Mouse (Mus musculus): ENCODE measurements at regions not wholly inside any gene's neighbourhood (a gene's known extent, or its start where the extent isn't known, plus 50 kb on each side); places are given as distances from the start of the nearest gene placed in this dataset.

- no peaks in the 10 kb centered on the region for H3K36me3 ChIP-seq (ENCODE audit: insufficient read depth, low read length)
- no peak overlapping the region for H3K4me2 ChIP-seq (ENCODE audit: low read depth, low read length)
- H3K4me3 ChIP-seq (ENCODE audit: low read length) = no peak overlapping the region
- H3K4me1 ChIP-seq (ENCODE audit: insufficient read depth, low read length) = no peaks in the 10 kb centered on the region
- ATAC-seq (no peak), DNase-seq (ENCODE audit: low spot score) (no peak)
- H3K27me3 ChIP-seq (ENCODE audit: insufficient read depth, low read length) = no peaks in the 10 kb centered on the region
- no peak overlapping the region for H3K27ac ChIP-seq
- no peaks in the 10 kb centered on the region for H3K9me3 ChIP-seq (ENCODE audit: low read length)
- H3K9ac ChIP-seq (replicated peaks; ENCODE audit: low read length) = no peak overlapping the region
- no peak for TF ChIP-seq CTCF (IDR thresholded peaks at IDR 0.05; ENCODE audit: low read depth)
- 90% methylated on average over 5 of the region's 5 CpGs for WGBS
Observed at GRCm38 (mm10) chr6:3850146-3850545, 85.6 kb upstream of the Calcr start.

Data from hindbrain, postnatal 0 days (tissue).